Mouse (Mus musculus) megakaryocyte, embryonic 14.5 days (primary cell): ENCODE results near the gene Itk.

Experiments
- FLI1 ChIP-seq: IDR thresholded peaks from 2 replicates; pipeline ENCODE4 v1.6.1; 2012; ENCODE audit warnings: low read length, inconsistent platforms, mixed read lengths
- GATA1 ChIP-seq: IDR thresholded peaks from 3 replicates; pipeline ENCODE4 v1.6.1; 2012; ENCODE audit warnings: mixed read lengths, low read length, inconsistent platforms, borderline replicate concordance

DNA sequence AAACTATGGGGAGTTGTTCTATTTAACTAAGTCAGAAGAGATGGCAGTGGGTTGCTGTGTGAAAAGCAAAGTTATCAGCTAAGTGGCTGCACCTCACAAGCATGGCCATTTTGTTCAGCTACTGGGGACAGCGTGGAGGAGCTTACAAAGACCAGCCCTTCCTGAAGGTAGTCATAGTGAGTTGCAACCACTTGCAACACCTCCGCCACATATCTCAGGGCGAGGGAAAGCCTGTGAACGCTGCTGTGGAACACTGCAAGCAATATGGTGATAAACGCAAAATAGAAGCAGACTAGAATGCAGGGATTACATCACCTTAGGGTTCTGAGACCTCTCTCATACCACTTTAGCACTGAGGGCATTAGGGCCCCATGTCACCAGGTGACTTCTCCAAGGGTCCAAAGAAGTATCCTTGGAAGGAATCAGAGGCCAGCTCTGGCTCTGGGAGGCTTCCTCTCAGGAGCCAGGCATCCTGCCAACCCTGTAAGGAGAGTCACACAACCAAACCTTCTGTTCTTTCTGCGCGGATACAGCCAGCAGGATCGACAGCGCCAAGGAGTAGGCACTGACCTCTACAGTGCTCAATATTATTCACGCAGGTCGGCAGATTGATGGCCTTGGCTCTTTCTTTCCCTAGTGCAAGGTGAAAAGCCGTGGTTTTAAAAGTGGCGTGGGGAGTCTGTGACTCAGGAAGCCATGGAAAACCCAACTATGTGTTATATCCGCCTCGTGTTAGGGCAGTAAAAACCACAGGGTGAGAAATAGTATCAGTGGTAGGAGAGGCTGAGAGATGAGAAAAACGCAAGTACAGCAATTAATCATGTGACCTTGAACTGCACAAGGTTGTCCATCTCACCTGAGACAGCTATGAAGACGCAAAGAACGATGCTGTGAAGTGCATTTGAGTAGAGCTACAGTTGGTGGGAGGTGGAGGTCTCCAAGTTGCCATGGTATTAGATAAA lies 27.0 kb downstream of the Itk start:
- no peak for TF ChIP-seq GATA1
- TF ChIP-seq FLI1, result no peak
